Mouse (Mus musculus): Measurements from ENCODE around the gene Urod.

- no peak for TF ChIP-seq CTCF (IDR thresholded peaks at IDR 0.05; ENCODE audit: borderline replicate concordance, insufficient read depth, low read length)
- peak; percentile 74 for TF ChIP-seq POLR2A (IDR thresholded peaks at IDR 0.05; ENCODE audit: low read depth, low read length)
Measured at GRCm38 (mm10) chr4:116993672-116994621, at the start of gene Urod.

All from embryonic fibroblast, embryonic 13.5 days (primary cell).